Mouse (Mus musculus) ES-Bruce4 (cell line): ENCODE results near the gene Exoc4.

ENCODE experiments used
- CTCF ChIP-seq: IDR thresholded peaks from one replicate; pipeline ENCODE4 v1.8.1; 2011; ENCODE audit warnings: low read depth, low read length
- POLR2A ChIP-seq: IDR thresholded peaks from one replicate; pipeline ENCODE4 v1.8.1; 2011; ENCODE audit warnings: low read length; ENCODE audit not compliant: insufficient read depth

GRCm38 (mm10) chr6:33733602-33734001, 484.7 kb downstream of the Exoc4 start:
- TF ChIP-seq CTCF (no peak), POLR2A (no peak)
